ENCODE assay signal across 8 mouse cellular contexts in the genomic region with DNA sequence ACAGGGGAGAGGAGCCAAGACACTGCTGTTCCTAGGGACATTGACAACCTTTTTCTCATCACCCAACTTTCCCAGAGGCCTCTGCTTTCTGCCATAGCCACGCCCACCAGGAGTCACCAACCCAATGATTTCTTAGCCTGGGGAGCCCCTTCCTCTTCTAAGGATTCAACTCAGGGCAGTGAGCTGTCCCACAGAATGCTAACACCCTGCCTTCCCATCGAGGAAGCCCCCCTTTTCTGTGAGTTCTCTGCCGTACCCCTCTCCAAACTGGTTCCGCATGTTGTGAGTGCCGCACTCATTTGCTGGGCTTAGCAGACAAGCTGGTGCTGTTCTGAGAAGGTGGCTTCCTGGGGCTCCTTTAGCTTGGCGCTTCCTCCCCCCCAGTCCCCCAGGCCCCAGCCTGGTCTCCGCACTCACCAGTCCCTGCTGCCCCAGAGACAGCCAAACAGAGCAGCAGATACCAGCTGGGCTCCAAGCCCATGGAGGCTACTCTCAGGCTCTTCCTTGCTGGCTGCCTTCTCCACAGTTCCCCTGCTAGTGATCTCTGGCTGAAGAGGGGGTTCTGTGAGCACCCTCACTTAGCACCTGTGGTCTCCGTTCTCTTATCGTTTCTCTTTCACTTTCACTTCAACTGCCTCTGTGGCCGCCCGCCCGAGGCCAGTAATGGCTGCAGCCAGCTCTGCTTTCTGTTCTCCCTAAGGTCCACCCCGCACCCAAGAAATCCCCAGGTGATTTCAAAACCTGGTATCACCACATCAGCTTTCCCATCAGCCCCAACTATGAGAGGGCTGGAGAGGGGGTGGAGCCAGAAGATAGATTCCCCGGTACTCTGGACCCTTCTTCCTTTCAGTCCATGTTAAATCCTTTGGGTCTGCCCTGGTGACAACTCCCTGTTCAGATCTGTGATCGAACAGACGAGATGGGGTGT. TPM values are rescaled to one million over a fixed set of nuclear protein-coding genes. Genes with fewer than 3 reads are reported as not detected.
DNase-seq lines count a peak whose midpoint lies in the region; ATAC-seq and TF ChIP-seq lines count a peak whose summit lies in the region.

A gene (minus strand): TSS at position 744 of the 928 bp plus-strand sequence.

- DNase-seq in ES-E14 (ENCODE audit: low read depth, low spot score): peak; percentile 30
- peak; percentile 90 for DNase-seq in brain, adult 2 months (ENCODE audit: low read depth, low spot score)
- DNase-seq in heart, postnatal 0 days (ENCODE audit: low spot score): peak; percentile 60
- DNase-seq in kidney, postnatal 25 days: peak; percentile 70 to 76
- peak; percentile 85 for DNase-seq in thymus, postnatal 14 days

- no peak for TF ChIP-seq EP300 in heart, postnatal 0 days (IDR thresholded peaks at IDR 0.05; ENCODE audit: low read depth)

- TF ChIP-seq CTCF in heart, postnatal 0 days (IDR thresholded peaks at IDR 0.05; ENCODE audit: low read depth): no peak

- H3K4me2 ChIP-seq in heart, postnatal 0 days (ENCODE audit: low read depth, low read length): peak within 1 kb of the TSS; percentile 95
- peak within 1 kb of the TSS; percentile 86 for H3K4me2 ChIP-seq in lung, embryonic 15.5 days

- no peaks in the 10 kb centered on the region for H3K36me3 ChIP-seq in ES-E14 (ENCODE audit: control insufficient read depth, insufficient read depth, low read length, poor library complexity, severe bottlenecking)
- H3K36me3 ChIP-seq in heart, postnatal 0 days (replicated peaks; ENCODE audit: control insufficient read depth, insufficient read depth, low read length): no peaks in the 10 kb centered on the region
- no peaks in the 10 kb centered on the region for H3K36me3 ChIP-seq in lung, embryonic 15.5 days

- H3K4me1 ChIP-seq in ES-E14 (ENCODE audit: control insufficient read depth in 2 of 2, insufficient read depth in 2 of 2, low read length in 2 of 2, poor library complexity in 1 of 2): peaks cover 3 to 17% of the 10 kb centered on the region in 2 experiments; a peak in 3 of 4 replicates
- peaks cover 22% of the 10 kb centered on the region for H3K4me1 ChIP-seq in heart, postnatal 0 days (ENCODE audit: control insufficient read depth, insufficient read depth)
- peaks cover 27% of the 10 kb centered on the region for H3K4me1 ChIP-seq in lung, embryonic 15.5 days

- no peaks in the 10 kb centered on the region for H3K27me3 ChIP-seq in heart, postnatal 0 days (ENCODE audit: control insufficient read depth, insufficient read depth, low read length)
- H3K27me3 ChIP-seq in lung, embryonic 15.5 days: no peaks in the 10 kb centered on the region

- ATAC-seq in erythroblast, adult 5-6 weeks (replicated peaks; ENCODE audit: low FRiP score, poor library complexity, severe bottlenecking): peak; percentile 77
- peak; percentile 63 for ATAC-seq in heart, postnatal 0 days (ENCODE audit: insufficient read depth, low read depth)
- peak; percentile 60 for ATAC-seq in lung, embryonic 15.5 days (ENCODE audit: borderline replicate concordance, extremely low read depth, low FRiP score, low TSS enrichment)
- ATAC-seq in neutrophil, adult 5-6 weeks (ENCODE audit: extremely low read depth, insufficient number of reproducible peaks, low FRiP score, poor library complexity, severe bottlenecking): peak; percentile 80

- peak within 1 kb of the TSS; percentile 53 to 60 for H3K4me3 ChIP-seq in ES-E14 (ENCODE audit: insufficient read depth in 1 of 2, low read depth in 1 of 2, low read length in 2 of 2, poor library complexity in 1 of 2, severe bottlenecking in 1 of 2)
- peak within 1 kb of the TSS; percentile 64 for H3K4me3 ChIP-seq in heart, postnatal 0 days (ENCODE audit: low read depth, low read length)
- H3K4me3 ChIP-seq in lung, embryonic 15.5 days: peak within 1 kb of the TSS; percentile 56

- H3K9me3 ChIP-seq in ES-E14 (ENCODE audit: control insufficient read depth, insufficient read depth, low read depth, low read length): no peaks in the 10 kb centered on the region
- H3K9me3 ChIP-seq in heart, postnatal 0 days (replicated peaks; ENCODE audit: control insufficient read depth, low read length): no peaks in the 10 kb centered on the region
- H3K9me3 ChIP-seq in lung, embryonic 15.5 days: no peaks in the 10 kb centered on the region

- H3K9ac ChIP-seq in ES-E14 (ENCODE audit: insufficient read depth, low read depth, low read length, poor library complexity, severe bottlenecking): peak within 1 kb of the TSS; percentile 79
- H3K9ac ChIP-seq in heart, postnatal 0 days (replicated peaks; ENCODE audit: low read depth, low read length): peak within 1 kb of the TSS; percentile 84
- H3K9ac ChIP-seq in lung, embryonic 15.5 days: peak within 1 kb of the TSS; percentile 73

- H3K27ac ChIP-seq in ES-E14 (ENCODE audit: insufficient read depth, low read depth, low read length, poor library complexity, severe bottlenecking): peak within 1 kb of the TSS; percentile 40; the same call in 1 of the 2 replicates
- H3K27ac ChIP-seq in heart, postnatal 0 days (ENCODE audit: low read depth): peak within 1 kb of the TSS; percentile 92
- peak within 1 kb of the TSS; percentile 86 for H3K27ac ChIP-seq in lung, embryonic 15.5 days

- in situ Hi-C loops in ES-E14 (cut with MboI; ENCODE audit: low sequenced_read_pairs in 2 of 2, unreplicated experiment in 2 of 2): no loop called here

- 1% methylated on average over 16 of the region's 16 CpGs for WGBS in heart, postnatal 0 days
- WGBS in lung, embryonic 15.5 days: 2% methylated on average over 16 of the region's 16 CpGs

TF ChIP-seq in ES-E14, 5 proteins besides CTCF, POLR2A, EP300 and RAD21:
- TF ChIP-seq ZC3H11A (IDR thresholded peaks at IDR 0.05; ENCODE audit: borderline replicate concordance, low read depth, low read length) (no peak), ZNF384 (IDR thresholded peaks at IDR 0.05; ENCODE audit: low read depth, low read length) (0 out of 2 replicates have a peak, but pooled peaks have one; percentile 26)

RNA-seq across cellular contexts. Expression of the gene that starts here (rescaled TPM):
- 4.2 and 6.4 TPM in 2 replicates for total RNA-seq in ES-E14 (2012; rRNA removed)
- 0.84 and 4.4 TPM in 2 replicates for total RNA-seq in erythroblast, adult 5-6 weeks (2015; ENCODE audit: low replicate concordance)
- 3.0 and 4.0 TPM in 2 replicates for total RNA-seq in erythroblast, adult 5-6 weeks (2017; ENCODE audit: low replicate concordance)
- 0.93 and 4.5 TPM in 2 replicates for total RNA-seq in heart, postnatal 0 days (2014; rRNA removed; ENCODE audit: low replicate concordance)
- 3.9 and 4.5 TPM in 2 replicates for polyA plus RNA-seq in heart, postnatal 0 days (2015; fragmentation: Nextera tagmentation; extraction: Ambion mirVana)
- 7.0 and 10.9 TPM in 2 replicates for polyA plus RNA-seq in lung, embryonic 15.5 days (2015; fragmentation: Nextera tagmentation; extraction: Ambion mirVana)
- 22.1 and 24.0 TPM in 2 replicates for total RNA-seq in neutrophil, adult 5-6 weeks (2017)

Comparison
In these comparisons a context has a peak if more than half of its experiments do, and no peak if none do; other contexts are left out.
1. Peak in every context shown above with its lines: DNase-seq, ATAC-seq, H3K4me3 ChIP-seq and H3K27ac ChIP-seq.
2. DNase-seq: peak in every context shown above with its lines; median percentile 90 in brain, adult 2 months; 85 in thymus, postnatal 14 days; 73 in kidney, postnatal 25 days; 60 in heart, postnatal 0 days; 30 in ES-E14.
3. H3K27ac ChIP-seq: peak in every context shown above with its lines; median percentile 92 in heart, postnatal 0 days; 86 in lung, embryonic 15.5 days; 40 in ES-E14.